Mouse (Mus musculus) ES-Bruce4 (cell line): ENCODE measurements around the gene Cetn2.

Source experiments
- CTCF ChIP-seq: IDR thresholded peaks from one replicate; pipeline ENCODE4 v1.8.1; 2011; ENCODE audit warnings: low read depth, low read length
- EP300 ChIP-seq: IDR thresholded peaks from 2 replicates; pipeline ENCODE4 v1.6.1; 2011; ENCODE audit warnings: low read depth, low read length; ENCODE audit not compliant: insufficient read depth
- POLR2A ChIP-seq: IDR thresholded peaks from one replicate; pipeline ENCODE4 v1.8.1; 2011; ENCODE audit warnings: low read length; ENCODE audit not compliant: insufficient read depth

DNA sequence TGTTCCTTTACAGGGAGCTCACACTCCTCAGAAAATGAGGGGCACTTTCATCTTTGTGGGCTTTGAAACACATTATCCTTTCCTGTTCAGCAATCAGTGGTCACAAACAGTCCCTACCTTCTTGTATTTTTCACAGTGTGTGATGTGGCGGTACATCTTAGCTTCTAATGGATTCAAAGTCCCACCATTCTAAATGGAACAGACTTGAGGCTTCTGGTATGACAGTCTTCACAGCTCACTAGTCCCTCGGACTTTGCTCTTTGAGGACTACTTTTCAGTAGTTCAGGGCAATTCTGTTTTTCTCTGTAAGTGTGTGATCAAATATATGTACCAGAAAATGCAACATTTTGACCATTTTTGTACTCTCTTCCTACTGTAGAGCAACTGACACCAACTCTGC, 3.2 kb upstream of the Cetn2 start:
- TF ChIP-seq CTCF (no peak), POLR2A (no peak), EP300 (no peak)
